Mouse (Mus musculus) liver, adult 2 months (tissue): ENCODE data around the gene Klhl23. TPM values are rescaled to one million over a fixed set of nuclear protein-coding genes. Genes with fewer than 3 reads are reported as not detected.

ENCODE experiments used
- DNase-seq: peaks from one replicate; pipeline ENCODE4 v3.0.0-alpha.2; 2011; ENCODE audit warnings: low read depth, low spot score; ENCODE audit errors: extremely low read depth
- H3K27ac ChIP-seq: fragments of 200-500 bp; replicated peaks from 2 replicates; pipeline ENCODE4 v1.5.1; 2012; ENCODE audit warnings: low read depth, mild to moderate bottlenecking, control low read depth, inconsistent platforms, low read length; ENCODE audit not compliant: insufficient read depth
- H3K27me3 ChIP-seq: fragments of 200-500 bp; 2 replicates; pipeline ENCODE4 v1.6.1; 2012; ENCODE audit warnings: mild to moderate bottlenecking, moderate library complexity, low read length, inconsistent platforms; ENCODE audit not compliant: control insufficient read depth, insufficient read depth
- H3K36me3 ChIP-seq: fragments of 200-500 bp; 2 replicates; pipeline ENCODE4 v1.6.1; 2012; ENCODE audit warnings: low read length, inconsistent platforms; ENCODE audit not compliant: control insufficient read depth, insufficient read depth
- H3K4me1 ChIP-seq: fragments of 200-500 bp; 2 replicates; pipeline ENCODE4 v1.6.1; 2011; ENCODE audit warnings: low read length; ENCODE audit not compliant: control insufficient read depth, insufficient read depth
- H3K4me3 ChIP-seq: fragments of 200-500 bp; 2 replicates; pipeline ENCODE4 v1.5.1; 2011; ENCODE audit warnings: low read depth, mild to moderate bottlenecking, control low read depth, low read length, moderate library complexity; ENCODE audit not compliant: insufficient read depth
- H3K79me2 ChIP-seq: fragments of 200-500 bp; 2 replicates; pipeline ENCODE4 v1.6.1; 2012; ENCODE audit warnings: inconsistent platforms, mild to moderate bottlenecking, low read length, moderate library complexity; ENCODE audit not compliant: control insufficient read depth, insufficient read depth
- H3K9ac ChIP-seq: fragments of 200-500 bp; 2 replicates; pipeline ENCODE4 v1.6.1; 2012; ENCODE audit warnings: low read depth, mild to moderate bottlenecking, control low read depth, inconsistent platforms, low read length
- CTCF ChIP-seq: fragments of 200-500 bp; IDR thresholded peaks from 2 replicates; pipeline ENCODE4 v1.5.1; 2011; ENCODE audit warnings: low read depth, low read length, control low read depth
- POLR2A ChIP-seq: fragments of 200-500 bp; IDR thresholded peaks from 2 replicates; pipeline ENCODE4 v1.6.1; 2011; ENCODE audit warnings: low read length, control low read depth; ENCODE audit not compliant: insufficient read depth; ENCODE audit errors: extremely low read depth
- WGBS: fragments of 180-500 bp; shearing (Covaris S2); methylation state at CpG from one replicate; pipeline ENCODE4 v1.1.7; 2018; 5-methylcytosine and 5-hydroxymethylcytosine counted together
- polyA plus RNA-seq: library from polyadenylated mRNA; depleted of rRNA; stranded (reverse); fragments of >200 nt; gene quantifications from 2 replicates; pipeline ENCODE4 v1.2.3, GENCODE M21; 2012
- total RNA-seq: library from RNA; depleted of rRNA; stranded (reverse); fragments of >200 nt; gene quantifications from 2 replicates; pipeline ENCODE4 v1.2.3, GENCODE M21; 2014

Gene Klhl23
- total and polyA plus RNA-seq, 2 experiments, result 0.46 to 1.5 TPM

- Histone ChIP-seq H3K4me1 (peaks cover 3% of the 10 kb centered on the region; the same call in 1 of the 2 replicates), H3K27ac (no peak overlapping the region), H3K79me2 (0 out of 2 replicates have a peak, but pooled peaks cover under 1% of the 10 kb centered on the region), H3K4me3 (no peak overlapping the region), H3K27me3 (no peaks in the 10 kb centered on the region), H3K9ac (no peak overlapping the region), H3K36me3 (no peaks in the 10 kb centered on the region)
- 24% methylated on average over 8 of the region's 8 CpGs for WGBS
- DNase-seq, result peak; percentile 21
- TF ChIP-seq CTCF (peak; percentile 53), POLR2A (no peak)
Observed at GRCm38 (mm10) chr2:69856392-69856791, 34.6 kb downstream of the Klhl23 start.

GRCm38 (mm10) chr2:69857882-69858281 lies 36.1 kb downstream of the Klhl23 start:
- Histone ChIP-seq H3K27ac (no peak overlapping the region), H3K79me2 (peaks cover 10% of the 10 kb centered on the region; the same call in 1 of the 2 replicates), H3K4me3 (no peak overlapping the region), H3K27me3 (no peaks in the 10 kb centered on the region), H3K4me1 (peaks cover 10% of the 10 kb centered on the region; the same call in 1 of the 2 replicates), H3K36me3 (no peaks in the 10 kb centered on the region), H3K9ac (no peak overlapping the region)
- no peak; the same call in 1 of the 2 replicates for TF ChIP-seq CTCF
- peak; percentile 9 for DNase-seq
- WGBS, result 82% methylated on average over 1 of the region's 1 CpGs

GRCm38 (mm10) chr2:69860972-69861452 lies 39.3 kb downstream of the Klhl23 start:
- no peak for TF ChIP-seq POLR2A
- TF ChIP-seq CTCF, result no peak
- H3K27me3 ChIP-seq, result no peaks in the 10 kb centered on the region
- DNase-seq, result peak; percentile 67
- WGBS, result 5% methylated on average over 13 of the region's 13 CpGs
- H3K4me1 ChIP-seq, result peaks cover 10% of the 10 kb centered on the region; the same call in 1 of the 2 replicates
- H3K36me3 ChIP-seq, result peaks cover 5% of the 10 kb centered on the region; the same call in 1 of the 2 replicates
- H3K4me3 ChIP-seq, result peak overlapping the region; percentile 98
- peak overlapping the region; percentile 51 for H3K27ac ChIP-seq
- H3K9ac ChIP-seq, result peak overlapping the region; percentile 19
- peaks cover 10% of the 10 kb centered on the region; the same call in 1 of the 2 replicates for H3K79me2 ChIP-seq

GRCm38 (mm10) chr2:69861485-69862091 lies 39.8 kb downstream of the Klhl23 start, which contains the start of gene Ssb:
Gene Ssb, plus strand, starts transcription at chr2:69861562.
- Histone ChIP-seq H3K79me2 (peaks cover 10% of the 10 kb centered on the region; the same call in 1 of the 2 replicates), H3K4me1 (peaks cover 10% of the 10 kb centered on the region; the same call in 1 of the 2 replicates), H3K4me3 (peak within 1 kb of the TSS; percentile 98), H3K36me3 (peaks cover 9% of the 10 kb centered on the region), H3K9ac (peak within 1 kb of the TSS; percentile 94), H3K27me3 (no peaks in the 10 kb centered on the region), H3K27ac (peak within 1 kb of the TSS; percentile 80)
- peak; percentile 80 for DNase-seq
- under 1% methylated on average over 66 of the region's 66 CpGs for WGBS
- TF ChIP-seq POLR2A, result peak; percentile 55; the same call in 1 of the 2 replicates
- no peak for TF ChIP-seq CTCF

GRCm38 (mm10) chr2:69862117-69862657 lies 40.4 kb downstream of the Klhl23 start:
- Histone ChIP-seq H3K4me1 (peaks cover 10% of the 10 kb centered on the region; the same call in 1 of the 2 replicates), H3K4me3 (peak overlapping the region; percentile 98), H3K9ac (peak overlapping the region; percentile 94), H3K36me3 (peaks cover 12% of the 10 kb centered on the region), H3K79me2 (peaks cover 10% of the 10 kb centered on the region; the same call in 1 of the 2 replicates), H3K27ac (peak overlapping the region; percentile 14; the same call in 1 of the 2 replicates), H3K27me3 (no peaks in the 10 kb centered on the region)
- peak; percentile 21 for DNase-seq
- 2% methylated on average over 13 of the region's 13 CpGs for WGBS
- TF ChIP-seq CTCF, result no peak
- TF ChIP-seq POLR2A, result no peak

- H3K27me3 ChIP-seq, result no peaks in the 10 kb centered on the region
- H3K79me2 ChIP-seq, result 0 out of 2 replicates have a peak, but pooled peaks cover 2% of the 10 kb centered on the region
- peak overlapping the region; percentile 29; the same call in 1 of the 2 replicates for H3K4me3 ChIP-seq
- no peaks in the 10 kb centered on the region; the same call in 1 of the 2 replicates for H3K36me3 ChIP-seq
- DNase-seq, result no peak
- peaks cover 4% of the 10 kb centered on the region for H3K4me1 ChIP-seq
- H3K9ac ChIP-seq, result no peak overlapping the region
- 69% methylated on average over 2 of the region's 2 CpGs for WGBS
- H3K27ac ChIP-seq, result no peak overlapping the region
- TF ChIP-seq CTCF (no peak), POLR2A (no peak)
Observed at GRCm38 (mm10) chr2:69883990-69884391, 62.2 kb downstream of the Klhl23 start.
